Mouse (Mus musculus): Measurements from ENCODE around the gene Brd1.

- TF ChIP-seq POLR2A (IDR thresholded peaks at IDR 0.05; ENCODE audit: control insufficient read depth, extremely low read depth, insufficient read depth, low read length, poor library complexity) (no peak), CTCF (IDR thresholded peaks at IDR 0.05; ENCODE audit: borderline replicate concordance, control insufficient read depth, extremely low read depth, insufficient read depth, low read length, poor library complexity) (no peak)
Observed at GRCm38 (mm10) chr15:88688120-88688519, 45.9 kb downstream of the Brd1 start.

Data from thymus, adult 2 months (tissue).